Mouse (Mus musculus) limb, embryonic 14.5 days (tissue): Measurements from ENCODE around the gene Map2k3. TPM values are rescaled to one million over a fixed set of nuclear protein-coding genes. Genes with fewer than 3 reads are reported as not detected.

Experiments used
- ATAC-seq: fragments of 200-750 bp; cut with Nextera tagmentation; 2 replicates; pipeline ENCODE4 v1.8.0; 2017; ENCODE audit warnings: low read depth, moderate number of reproducible peaks, moderate TSS enrichment; ENCODE audit not compliant: low FRiP score
- DNase-seq: peaks from one replicate; pipeline ENCODE4 v3.0.0-alpha.2; 2015; ENCODE audit warnings: low spot score
- H3K27ac ChIP-seq: fragments of 300-500 bp; sonication (generic); replicated peaks from 2 replicates; pipeline ENCODE4 v1.5.1; 2014; ENCODE audit warnings: low read depth, mild to moderate bottlenecking, low read length, moderate library complexity, mixed read lengths
- H3K27me3 ChIP-seq: fragments of 300-500 bp; sonication (generic); 2 replicates; pipeline ENCODE4 v1.6.1; 2014; ENCODE audit warnings: low read length, mixed read lengths; ENCODE audit not compliant: control insufficient read depth, insufficient read depth
- H3K36me3 ChIP-seq: fragments of 300-500 bp; sonication (generic); 2 replicates; pipeline ENCODE4 v1.6.1; 2014; ENCODE audit warnings: mild to moderate bottlenecking, low read length, moderate library complexity, mixed read lengths; ENCODE audit not compliant: control insufficient read depth, insufficient read depth
- H3K4me1 ChIP-seq: fragments of 300-500 bp; sonication (generic); 2 replicates; pipeline ENCODE4 v1.6.1; 2014; ENCODE audit warnings: antibody characterized with exemption, low read length, mixed read lengths; ENCODE audit not compliant: control insufficient read depth, insufficient read depth
- H3K4me2 ChIP-seq: fragments of 300-500 bp; sonication (generic); replicated peaks from 2 replicates; pipeline ENCODE4 v1.6.1; 2014; ENCODE audit warnings: low read depth, mild to moderate bottlenecking, low read length, moderate library complexity; ENCODE audit not compliant: severe bottlenecking
- H3K4me3 ChIP-seq: fragments of 300-500 bp; sonication (generic); replicated peaks from 2 replicates; pipeline ENCODE4 v1.5.1; 2014; ENCODE audit warnings: low read length
- H3K9ac ChIP-seq: fragments of 300-500 bp; sonication (generic); 2 replicates; pipeline ENCODE4 v1.6.1; 2014; ENCODE audit warnings: mild to moderate bottlenecking, low read depth, low read length, moderate library complexity; ENCODE audit not compliant: severe bottlenecking
- H3K9me3 ChIP-seq: fragments of 300-500 bp; sonication (generic); 2 replicates; pipeline ENCODE4 v1.6.1; 2016; ENCODE audit warnings: low read length; ENCODE audit not compliant: control insufficient read depth
- POLR2A ChIP-seq: fragments of 200-500 bp; IDR thresholded peaks from 2 replicates; pipeline ENCODE4 v1.8.0; 2012; ENCODE audit warnings: inconsistent platforms, mild to moderate bottlenecking, moderate library complexity, borderline replicate concordance; ENCODE audit not compliant: insufficient read depth, insufficient read length; ENCODE audit errors: extremely low read depth
- WGBS: fragments of 180-500 bp; shearing (Covaris S2); extraction: QIAGEN DNeasy Blood & Tissue Kit; methylation state at CpG from one replicate; pipeline ENCODE4 v1.1.7; 2014; 5-methylcytosine and 5-hydroxymethylcytosine counted together
- polyA plus RNA-seq, 2 experiments: library from polyadenylated mRNA; depleted of rRNA in 1 of 2; stranded (reverse) in 1 of 2; unstranded in 1 of 2; fragments of >200 nt; fragmentation: Nextera tagmentation in 1 of 2; extraction: Ambion mirVana in 1 of 2; gene quantifications; 2 replicates each; pipeline versions ENCODE4 v1.2.1 to v1.2.3; 2012 to 2014

Map2k3 gene
- polyA plus RNA-seq, 2 experiments = 34.3 to 76.4 TPM

DNA sequence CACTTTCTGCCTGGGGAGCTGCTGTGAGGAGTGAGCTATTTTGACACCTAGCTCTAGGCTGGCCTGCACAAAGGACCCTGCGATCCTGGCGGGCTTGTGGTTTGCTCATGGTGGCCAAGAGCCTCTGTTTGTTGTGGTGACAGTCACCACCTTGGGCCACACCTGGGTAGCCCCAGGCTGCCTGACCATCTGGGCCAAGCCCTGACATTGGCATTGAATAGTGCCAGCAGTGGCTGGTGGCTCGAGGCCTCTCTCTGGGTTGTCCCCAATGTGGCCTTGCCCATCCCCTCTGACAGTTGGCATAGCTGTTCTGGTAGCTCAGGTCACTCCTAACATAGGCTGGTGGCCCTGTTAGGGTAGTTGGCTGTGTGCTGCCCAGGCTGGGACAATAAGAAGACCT lies 7.7 kb downstream of the Map2k3 start:
- no peak for DNase-seq
- Histone ChIP-seq H3K36me3 (peaks cover 22% of the 10 kb centered on the region), H3K9me3 (no peaks in the 10 kb centered on the region), H3K4me2 (no peak overlapping the region), H3K9ac (no peak overlapping the region), H3K27ac (no peak overlapping the region), H3K27me3 (no peaks in the 10 kb centered on the region), H3K4me1 (no peaks in the 10 kb centered on the region), H3K4me3 (no peak overlapping the region)
- WGBS = 97% methylated on average over 3 of the region's 3 CpGs
- no peak for TF ChIP-seq POLR2A
- no peak for ATAC-seq

DNA sequence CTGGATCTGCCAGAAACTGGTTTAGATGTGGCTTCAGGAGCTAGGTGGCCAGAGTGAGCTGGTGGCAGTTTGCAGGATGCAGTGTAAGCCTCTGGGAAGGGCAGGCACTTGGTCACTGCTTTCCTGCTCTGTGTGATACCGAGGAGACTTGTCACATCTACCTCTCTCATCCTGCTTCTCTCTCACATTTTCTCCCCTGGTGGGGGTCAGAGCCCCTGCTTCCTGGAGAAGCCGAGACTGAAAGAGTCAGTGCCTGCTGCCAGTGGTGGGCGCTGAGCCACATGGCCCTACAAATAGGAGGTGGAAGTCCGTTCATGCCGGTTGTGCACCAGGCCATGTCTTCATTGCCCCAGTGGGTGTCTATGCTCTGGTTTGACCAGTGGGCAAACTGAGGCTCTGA lies 8.7 kb downstream of the Map2k3 start:
- 92% methylated on average over 5 of the region's 5 CpGs for WGBS
- DNase-seq (no peak), ATAC-seq (no peak)
- Histone ChIP-seq H3K4me2 (no peak overlapping the region), H3K36me3 (peaks cover 31% of the 10 kb centered on the region), H3K27ac (no peak overlapping the region), H3K4me3 (no peak overlapping the region), H3K9ac (no peak overlapping the region), H3K4me1 (no peaks in the 10 kb centered on the region), H3K9me3 (no peaks in the 10 kb centered on the region), H3K27me3 (no peaks in the 10 kb centered on the region)
- TF ChIP-seq POLR2A = no peak

DNA sequence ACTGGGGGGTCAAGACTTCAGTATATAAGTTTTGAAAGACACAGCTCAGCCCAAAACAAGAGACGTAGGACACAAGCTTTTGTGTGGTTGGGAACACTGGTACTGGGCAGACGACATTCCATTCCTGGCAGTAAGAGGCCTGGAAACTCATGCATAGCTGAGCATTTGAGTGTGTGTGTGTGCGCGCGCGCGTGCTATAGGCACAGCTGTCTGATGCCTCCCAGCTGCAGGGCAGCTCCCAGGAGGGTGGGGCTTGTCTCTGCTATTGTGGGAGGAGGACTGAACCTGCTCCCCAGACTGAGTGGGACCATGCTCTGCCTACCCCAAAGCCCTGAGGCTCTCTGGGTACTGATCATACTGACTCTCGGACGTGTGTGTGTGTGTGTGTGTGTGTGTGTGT lies 9.5 kb downstream of the Map2k3 start:
- Histone ChIP-seq H3K36me3 (peaks cover 37% of the 10 kb centered on the region), H3K4me2 (no peak overlapping the region), H3K9me3 (no peaks in the 10 kb centered on the region), H3K27ac (0 out of 2 replicates have a peak overlapping the region, but pooled peaks have one; percentile 19), H3K9ac (no peak overlapping the region), H3K27me3 (no peaks in the 10 kb centered on the region), H3K4me3 (no peak overlapping the region), H3K4me1 (no peaks in the 10 kb centered on the region)
- DNase-seq (peak; percentile 74), ATAC-seq (peak; percentile 73)
- 75% methylated on average over 9 of the region's 9 CpGs for whole genome bisulfite sequencing
- TF ChIP-seq POLR2A = no peak

DNA sequence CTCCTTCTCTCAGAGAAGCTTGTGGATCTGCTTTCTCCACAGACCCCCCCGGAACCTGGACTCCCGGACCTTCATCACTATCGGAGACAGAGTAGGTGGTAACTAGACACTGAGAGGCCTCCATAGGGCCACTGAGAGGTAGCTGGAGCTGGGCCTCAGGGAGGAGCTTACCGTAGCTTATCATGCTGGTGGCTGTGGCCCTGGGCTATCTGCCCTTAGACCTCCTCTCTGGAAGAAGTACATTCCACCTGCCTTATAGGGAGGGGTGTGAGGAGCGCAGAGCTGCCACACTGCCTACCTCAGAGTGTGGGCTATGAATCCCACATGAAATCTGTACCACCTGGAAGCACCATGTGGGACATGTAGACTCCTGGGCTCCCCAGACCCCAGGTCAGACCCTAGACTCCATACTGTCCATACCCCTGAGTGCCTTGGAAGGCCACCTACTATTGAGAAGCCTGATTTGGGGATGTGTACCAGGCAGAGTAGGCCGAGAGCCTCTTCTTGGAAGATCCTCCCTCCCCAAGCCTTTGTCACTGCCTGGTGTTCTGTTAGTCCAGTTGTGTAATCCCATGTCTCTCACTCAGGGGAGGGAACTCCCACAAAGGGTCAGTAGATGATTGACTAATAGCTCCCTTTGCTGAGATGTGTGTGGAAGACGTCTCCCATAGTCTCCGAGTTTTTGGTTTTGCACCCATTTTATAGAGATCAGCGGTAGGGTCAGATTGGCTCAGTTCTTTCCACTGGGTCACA lies 10.6 kb downstream of the Map2k3 start:
- TF ChIP-seq POLR2A = no peak
- Histone ChIP-seq H3K4me3 (no peak overlapping the region), H3K4me2 (no peak overlapping the region), H3K9me3 (no peaks in the 10 kb centered on the region), H3K27me3 (no peaks in the 10 kb centered on the region), H3K27ac (no peak overlapping the region), H3K9ac (no peak overlapping the region), H3K36me3 (peaks cover 48% of the 10 kb centered on the region), H3K4me1 (no peaks in the 10 kb centered on the region)
- ATAC-seq (no peak), DNase-seq (no peak)
- 94% methylated on average over 9 of the region's 9 CpGs for WGBS

DNA sequence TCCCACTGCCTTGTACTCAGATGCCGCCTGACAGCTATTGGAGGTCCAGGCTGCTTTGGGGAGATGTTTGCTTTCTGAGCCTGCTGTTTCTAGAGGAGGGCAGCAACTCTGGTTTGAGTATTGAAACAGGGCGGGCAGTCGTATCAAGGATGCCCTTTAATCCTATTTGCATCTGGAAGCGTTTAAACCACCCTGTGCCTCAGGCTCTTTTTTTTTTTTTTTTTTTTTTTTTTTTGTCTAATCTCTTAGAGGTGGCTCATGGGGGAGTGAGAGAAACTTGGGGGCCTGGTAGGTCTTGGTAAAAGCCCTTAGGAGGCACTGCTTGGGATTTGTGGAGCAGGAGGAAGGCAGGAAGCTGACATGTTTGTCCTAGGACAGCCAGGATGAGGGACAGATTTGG lies 13.2 kb downstream of the Map2k3 start:
- Histone ChIP-seq H3K9me3 (no peaks in the 10 kb centered on the region), H3K4me2 (no peak overlapping the region), H3K27me3 (no peaks in the 10 kb centered on the region), H3K27ac (no peak overlapping the region), H3K36me3 (peaks cover 74% of the 10 kb centered on the region), H3K4me1 (no peaks in the 10 kb centered on the region), H3K4me3 (no peak overlapping the region), H3K9ac (no peak overlapping the region)
- no peak for ATAC-seq
- no peak for DNase-seq
- 32% methylated on average over 4 of the region's 4 CpGs for WGBS
- no peak for TF ChIP-seq POLR2A

DNA sequence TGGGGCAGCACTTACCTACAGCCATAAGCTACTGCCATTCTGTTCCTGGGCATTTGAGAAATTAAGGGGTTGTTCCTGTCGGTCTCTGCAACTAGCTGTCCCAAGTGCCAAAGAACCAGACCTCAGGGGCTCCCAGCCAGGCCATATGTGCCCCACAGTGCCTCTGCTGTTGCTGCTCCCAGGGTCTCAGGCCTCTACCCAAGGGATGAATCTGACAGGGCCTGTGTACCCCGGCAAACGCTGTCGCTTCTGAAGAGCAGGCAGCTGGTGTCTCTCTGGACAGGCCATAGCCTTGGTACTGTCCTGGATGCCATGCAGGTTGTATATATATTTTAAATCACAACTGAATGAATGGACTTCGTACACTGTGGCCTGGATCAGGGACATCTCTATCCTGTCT lies 20.1 kb downstream of the Map2k3 start:
- Histone ChIP-seq H3K9me3 (no peaks in the 10 kb centered on the region), H3K4me1 (peaks cover 4% of the 10 kb centered on the region; the same call in 1 of the 2 replicates), H3K4me3 (no peak overlapping the region), H3K4me2 (no peak overlapping the region), H3K9ac (no peak overlapping the region), H3K27ac (no peak overlapping the region), H3K36me3 (peaks cover 63% of the 10 kb centered on the region), H3K27me3 (no peaks in the 10 kb centered on the region)
- TF ChIP-seq POLR2A = no peak
- 91% methylated on average over 5 of the region's 5 CpGs for WGBS
- no peak for DNase-seq
- no peak for ATAC-seq
